Mouse (Mus musculus): Measurements from ENCODE around the gene Rhox4c. TPM values are rescaled to one million over a fixed set of nuclear protein-coding genes. Genes with fewer than 3 reads are reported as not detected.
"Not testable (repeated sequence)": the region's sequence is repeated elsewhere in the genome, so short reads cannot be mapped to it uniquely, and the experiment has no call there.

Gene Rhox4c
- total RNA-seq (2014; fragmentation: Nextera tagmentation) (not detected in 2 replicates), total RNA-seq (2017) (not detected in 2 replicates), polyA plus RNA-seq (2012) (not detected in 2 replicates)

DNA sequence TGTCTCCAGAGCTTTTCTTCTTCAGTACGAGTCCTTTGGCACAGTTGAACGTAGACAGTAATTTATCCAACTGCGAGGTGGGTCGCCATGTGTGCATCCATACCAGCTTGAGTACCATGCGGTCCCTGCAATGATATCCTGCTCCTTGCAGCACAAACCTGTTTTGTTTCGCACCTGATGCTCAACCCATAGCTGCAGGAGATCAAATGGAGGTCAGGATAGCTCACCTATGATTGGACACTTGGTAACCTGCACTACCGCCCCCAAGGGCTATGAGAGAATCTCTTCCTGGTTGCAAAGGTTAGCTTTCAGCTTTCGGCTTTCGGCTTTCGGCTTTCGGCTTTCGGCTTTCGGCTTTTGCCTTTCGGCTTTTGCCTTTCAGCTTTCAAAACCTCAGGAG, at the start of gene Rhox4c:
Rhox4c (plus strand) TSS at position 301 of the 400 bp plus-strand sequence.
- H3K4me3 ChIP-seq (ENCODE audit: low read depth, low read length); H3K36me3 ChIP-seq (replicated peaks); H3K9me3 ChIP-seq (replicated peaks); H3K4me1 ChIP-seq (ENCODE audit: insufficient read depth, low read depth, low read length); ATAC-seq (ENCODE audit: extremely low read depth, insufficient number of reproducible peaks, low FRiP score, poor library complexity, severe bottlenecking); DNase-seq (ENCODE audit: low spot score); H3K27me3 ChIP-seq (ENCODE audit: insufficient read depth, low read length): not testable (repeated sequence)

GRCm38 (mm10) chrX:37432194-37432593, 47.9 kb upstream of the Rhox4c start, which contains the start of gene Rhox4b:
Rhox4b (plus strand) TSS chrX:37432494.
- DNase-seq (ENCODE audit: low spot score); H3K9me3 ChIP-seq (replicated peaks); H3K36me3 ChIP-seq (replicated peaks); H3K27me3 ChIP-seq (ENCODE audit: insufficient read depth, low read length); ATAC-seq (ENCODE audit: extremely low read depth, insufficient number of reproducible peaks, low FRiP score, poor library complexity, severe bottlenecking); H3K4me3 ChIP-seq (ENCODE audit: low read depth, low read length); H3K4me1 ChIP-seq (ENCODE audit: insufficient read depth, low read depth, low read length): not testable (repeated sequence)

DNA sequence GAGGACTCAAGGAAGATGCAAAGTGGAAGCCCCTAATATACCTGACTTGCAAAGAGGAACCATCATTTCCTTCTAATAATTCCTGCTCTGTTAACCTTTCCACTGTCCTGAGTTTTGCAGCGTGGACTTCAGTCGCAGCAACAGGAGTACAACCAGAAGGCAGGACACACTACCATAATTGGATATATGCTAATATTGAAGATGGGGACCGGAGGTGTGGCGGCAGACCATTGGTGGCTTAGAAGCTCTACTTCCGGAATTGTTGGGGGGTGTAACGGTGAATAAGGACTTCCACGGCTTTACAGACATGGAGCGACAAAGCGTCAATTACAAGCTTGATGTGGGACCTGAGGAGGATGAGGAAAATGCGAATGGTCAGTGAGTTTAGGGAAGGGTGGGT, 26.8 kb upstream of the Rhox4c start, which contains the start of gene Rhox2c:
Rhox2c (plus strand) TSS at position 301 of the 400 bp plus-strand sequence.
- not testable (repeated sequence) for H3K4me1 ChIP-seq (ENCODE audit: insufficient read depth, low read depth, low read length); H3K36me3 ChIP-seq (replicated peaks); H3K9me3 ChIP-seq (replicated peaks); DNase-seq (ENCODE audit: low spot score); ATAC-seq (ENCODE audit: extremely low read depth, insufficient number of reproducible peaks, low FRiP score, poor library complexity, severe bottlenecking); H3K27me3 ChIP-seq (ENCODE audit: insufficient read depth, low read length); H3K4me3 ChIP-seq (ENCODE audit: low read depth, low read length)

DNA sequence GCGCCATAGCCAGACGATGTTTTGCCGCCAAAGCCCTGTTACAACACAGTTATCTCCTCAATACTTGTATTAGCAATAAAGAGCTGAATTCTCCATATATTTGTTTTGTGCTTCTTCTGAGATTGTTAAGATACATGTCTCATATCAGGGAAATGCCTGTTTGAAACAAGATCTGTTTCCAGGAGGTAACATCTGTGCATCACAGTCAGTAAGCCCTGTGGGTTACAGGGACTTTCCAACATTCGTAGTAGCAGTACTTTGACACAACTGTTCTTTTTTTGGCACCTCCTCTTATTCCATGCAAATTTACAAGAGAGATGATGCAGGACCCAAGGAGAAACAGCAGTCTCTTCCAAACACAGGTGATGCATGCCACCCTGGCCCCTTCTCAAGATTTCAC, 21.9 kb upstream of the Rhox4c start, which contains the start of gene Rhox3c:
Rhox3c (plus strand) TSS at position 301 of the 400 bp plus-strand sequence.
- DNase-seq (ENCODE audit: low spot score); H3K27me3 ChIP-seq (ENCODE audit: insufficient read depth, low read length); H3K9me3 ChIP-seq (replicated peaks); ATAC-seq (ENCODE audit: extremely low read depth, insufficient number of reproducible peaks, low FRiP score, poor library complexity, severe bottlenecking); H3K4me3 ChIP-seq (ENCODE audit: low read depth, low read length); H3K36me3 ChIP-seq (replicated peaks); H3K4me1 ChIP-seq (ENCODE audit: insufficient read depth, low read depth, low read length): not testable (repeated sequence)

- ATAC-seq (ENCODE audit: extremely low read depth, insufficient number of reproducible peaks, low FRiP score, poor library complexity, severe bottlenecking); H3K27me3 ChIP-seq (ENCODE audit: insufficient read depth, low read length); H3K4me3 ChIP-seq (ENCODE audit: low read depth, low read length); H3K36me3 ChIP-seq (replicated peaks); H3K9me3 ChIP-seq (replicated peaks); DNase-seq (ENCODE audit: low spot score); H3K4me1 ChIP-seq (ENCODE audit: insufficient read depth, low read depth, low read length): not testable (repeated sequence)
These were observed 33.9 kb downstream of the Rhox4c start, which contains the start of gene Rhox4d for GRCm38 (mm10) chrX:37514059-37514458. Rhox4d (plus strand) TSS chrX:37514359.

DNA sequence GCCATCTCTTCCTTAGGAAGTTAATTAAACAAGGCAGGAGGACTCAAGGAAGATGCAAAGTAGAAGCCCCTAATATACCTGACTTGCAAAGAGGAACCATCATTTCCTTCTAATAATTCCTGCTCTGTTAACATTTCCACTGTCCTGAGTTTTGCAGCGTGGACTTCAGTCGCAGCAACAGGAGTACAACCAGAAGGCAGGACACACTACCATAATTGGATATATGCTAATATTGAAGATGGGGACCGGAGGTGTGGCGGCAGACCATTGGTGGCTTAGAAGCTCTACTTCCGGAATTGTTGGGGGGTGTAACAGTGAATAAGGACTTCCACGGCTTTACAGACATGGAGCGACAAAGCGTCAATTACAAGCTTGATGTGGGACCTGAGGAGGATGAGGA, 50.0 kb downstream of the Rhox4c start, which contains the start of gene Rhox2e:
Rhox2e (plus strand) TSS at position 301 of the 400 bp plus-strand sequence.
- H3K4me3 ChIP-seq (ENCODE audit: low read depth, low read length); H3K27me3 ChIP-seq (ENCODE audit: insufficient read depth, low read length); H3K4me1 ChIP-seq (ENCODE audit: insufficient read depth, low read depth, low read length); DNase-seq (ENCODE audit: low spot score); H3K9me3 ChIP-seq (replicated peaks); ATAC-seq (ENCODE audit: extremely low read depth, insufficient number of reproducible peaks, low FRiP score, poor library complexity, severe bottlenecking); H3K36me3 ChIP-seq (replicated peaks): not testable (repeated sequence)

Other genes starting within 250 kb of the Rhox4c start
Only the 20 nearest of the 22 such genes appear.
- gene Rhox4a, start 215.0 kb upstream of the Rhox4c start, total RNA-seq (2014; fragmentation: Nextera tagmentation) = not detected in 2 replicates
- not detected in 2 replicates for gene Rhox4a, start 215.0 kb upstream of the Rhox4c start, total RNA-seq (2017)
- gene Rhox4a, start 215.0 kb upstream of the Rhox4c start, polyA plus RNA-seq (2012) = not detected in 2 replicates
- gene Rhox3a2, start 100.3 kb upstream of the Rhox4c start, total RNA-seq (2014; fragmentation: Nextera tagmentation) = not detected in 2 replicates
- gene Rhox3a2, start 100.3 kb upstream of the Rhox4c start, total RNA-seq (2017) = 0.22 TPM in 1 of 2 replicates, not detected in the other
- not detected in 2 replicates for gene Rhox3a2, start 100.3 kb upstream of the Rhox4c start, polyA plus RNA-seq (2012)
- not detected in 2 replicates for gene Rhox4a2, start 89.5 kb upstream of the Rhox4c start, total RNA-seq (2014; fragmentation: Nextera tagmentation)
- gene Rhox4a2, start 89.5 kb upstream of the Rhox4c start, total RNA-seq (2017) = not detected in 2 replicates
- not detected in 2 replicates for gene Rhox4a2, start 89.5 kb upstream of the Rhox4c start, polyA plus RNA-seq (2012)
- gene Rhox2b, start 68.3 kb upstream of the Rhox4c start, total RNA-seq (2014; fragmentation: Nextera tagmentation) = not detected in 2 replicates
- gene Rhox2b, start 68.3 kb upstream of the Rhox4c start, total RNA-seq (2017) = 0.33 TPM in 1 of 2 replicates, not detected in the other
- not detected in 2 replicates for gene Rhox2b, start 68.3 kb upstream of the Rhox4c start, polyA plus RNA-seq (2012)
- gene Rhox4b, start 47.8 kb upstream of the Rhox4c start, total RNA-seq (2014; fragmentation: Nextera tagmentation) = not detected in 2 replicates
- not detected in 2 replicates for gene Rhox4b, start 47.8 kb upstream of the Rhox4c start, total RNA-seq (2017)
- not detected in 2 replicates for gene Rhox4b, start 47.8 kb upstream of the Rhox4c start, polyA plus RNA-seq (2012)
- not detected in 2 replicates for gene Rhox2c, start 26.7 kb upstream of the Rhox4c start, total RNA-seq (2014; fragmentation: Nextera tagmentation)
- gene Rhox2c, start 26.7 kb upstream of the Rhox4c start, total RNA-seq (2017) = not detected in 2 replicates
- gene Rhox2c, start 26.7 kb upstream of the Rhox4c start, polyA plus RNA-seq (2012) = not detected in 2 replicates
- gene Rhox3c, start 21.8 kb upstream of the Rhox4c start, total RNA-seq (2014; fragmentation: Nextera tagmentation) = not detected in 2 replicates
- not detected in 2 replicates for gene Rhox3c, start 21.8 kb upstream of the Rhox4c start, total RNA-seq (2017)
- gene Rhox3c, start 21.8 kb upstream of the Rhox4c start, polyA plus RNA-seq (2012) = not detected in 2 replicates
- not detected in 2 replicates for gene Rhox2d, start 13.1 kb downstream of the Rhox4c start, total RNA-seq (2014; fragmentation: Nextera tagmentation)
- not detected in 2 replicates for gene Rhox2d, start 13.1 kb downstream of the Rhox4c start, total RNA-seq (2017)
- gene Rhox2d, start 13.1 kb downstream of the Rhox4c start, polyA plus RNA-seq (2012) = not detected in 2 replicates
- not detected in 2 replicates for gene Rhox4d, start 34.0 kb downstream of the Rhox4c start, total RNA-seq (2014; fragmentation: Nextera tagmentation)
- 0.17 TPM in 1 of 2 replicates, not detected in the other for gene Rhox4d, start 34.0 kb downstream of the Rhox4c start, total RNA-seq (2017)
- gene Rhox4d, start 34.0 kb downstream of the Rhox4c start, polyA plus RNA-seq (2012) = not detected in 2 replicates
- gene Rhox2e, start 50.1 kb downstream of the Rhox4c start, total RNA-seq (2014; fragmentation: Nextera tagmentation) = not detected in 2 replicates
- not detected in 2 replicates for gene Rhox2e, start 50.1 kb downstream of the Rhox4c start, total RNA-seq (2017)
- not detected in 2 replicates for gene Rhox2e, start 50.1 kb downstream of the Rhox4c start, polyA plus RNA-seq (2012)
- gene Rhox3e, start 61.7 kb downstream of the Rhox4c start, total RNA-seq (2014; fragmentation: Nextera tagmentation) = not detected in 2 replicates
- not detected in 2 replicates for gene Rhox3e, start 61.7 kb downstream of the Rhox4c start, total RNA-seq (2017)
- not detected in 2 replicates for gene Rhox3e, start 61.7 kb downstream of the Rhox4c start, polyA plus RNA-seq (2012)
- gene Rhox4e, start 77.1 kb downstream of the Rhox4c start, total RNA-seq (2014; fragmentation: Nextera tagmentation) = not detected in 2 replicates
- gene Rhox4e, start 77.1 kb downstream of the Rhox4c start, total RNA-seq (2017) = not detected in 2 replicates
- not detected in 2 replicates for gene Rhox4e, start 77.1 kb downstream of the Rhox4c start, polyA plus RNA-seq (2012)
- gene Rhox2f, start 91.1 kb downstream of the Rhox4c start, total RNA-seq (2014; fragmentation: Nextera tagmentation) = not detected in 2 replicates
- not detected in 2 replicates for gene Rhox2f, start 91.1 kb downstream of the Rhox4c start, total RNA-seq (2017)
- not detected in 2 replicates for gene Rhox2f, start 91.1 kb downstream of the Rhox4c start, polyA plus RNA-seq (2012)
- gene Rhox3f, start 100.7 kb downstream of the Rhox4c start, total RNA-seq (2014; fragmentation: Nextera tagmentation) = not detected in 2 replicates
- not detected in 2 replicates for gene Rhox3f, start 100.7 kb downstream of the Rhox4c start, total RNA-seq (2017)
- gene Rhox3f, start 100.7 kb downstream of the Rhox4c start, polyA plus RNA-seq (2012) = not detected in 2 replicates
- not detected in 2 replicates for gene Rhox4f, start 127.4 kb downstream of the Rhox4c start, total RNA-seq (2014; fragmentation: Nextera tagmentation)
- not detected in 2 replicates for gene Rhox4f, start 127.4 kb downstream of the Rhox4c start, total RNA-seq (2017)
- gene Rhox4f, start 127.4 kb downstream of the Rhox4c start, polyA plus RNA-seq (2012) = not detected in 2 replicates
- not detected in 2 replicates for gene Rhox3g, start 148.3 kb downstream of the Rhox4c start, total RNA-seq (2014; fragmentation: Nextera tagmentation)
- not detected in 2 replicates for gene Rhox3g, start 148.3 kb downstream of the Rhox4c start, total RNA-seq (2017)
- gene Rhox3g, start 148.3 kb downstream of the Rhox4c start, polyA plus RNA-seq (2012) = not detected in 2 replicates
- not detected in 2 replicates for gene Rhox2g, start 163.1 kb downstream of the Rhox4c start, total RNA-seq (2014; fragmentation: Nextera tagmentation)
- gene Rhox2g, start 163.1 kb downstream of the Rhox4c start, total RNA-seq (2017) = not detected in 2 replicates
- gene Rhox2g, start 163.1 kb downstream of the Rhox4c start, polyA plus RNA-seq (2012) = not detected in 2 replicates
- gene Rhox4g, start 171.0 kb downstream of the Rhox4c start, total RNA-seq (2014; fragmentation: Nextera tagmentation) = not detected in 2 replicates
- 0.16 TPM in 1 of 2 replicates, not detected in the other for gene Rhox4g, start 171.0 kb downstream of the Rhox4c start, total RNA-seq (2017)
- gene Rhox4g, start 171.0 kb downstream of the Rhox4c start, polyA plus RNA-seq (2012) = not detected in 2 replicates
- not detected in 2 replicates for gene Rhox3h, start 188.4 kb downstream of the Rhox4c start, total RNA-seq (2014; fragmentation: Nextera tagmentation)
- not detected in 2 replicates for gene Rhox3h, start 188.4 kb downstream of the Rhox4c start, total RNA-seq (2017)
- not detected in 2 replicates for gene Rhox3h, start 188.4 kb downstream of the Rhox4c start, polyA plus RNA-seq (2012)
- gene Rhox2h, start 192.9 kb downstream of the Rhox4c start, total RNA-seq (2014; fragmentation: Nextera tagmentation) = not detected in 2 replicates
- 0.60 and 0.93 TPM in 2 replicates for gene Rhox2h, start 192.9 kb downstream of the Rhox4c start, total RNA-seq (2017)
- 0.07 TPM in 1 of 2 replicates, not detected in the other for gene Rhox2h, start 192.9 kb downstream of the Rhox4c start, polyA plus RNA-seq (2012)